8 mouse cellular contexts compared by ENCODE assay signal in the genomic region with DNA sequence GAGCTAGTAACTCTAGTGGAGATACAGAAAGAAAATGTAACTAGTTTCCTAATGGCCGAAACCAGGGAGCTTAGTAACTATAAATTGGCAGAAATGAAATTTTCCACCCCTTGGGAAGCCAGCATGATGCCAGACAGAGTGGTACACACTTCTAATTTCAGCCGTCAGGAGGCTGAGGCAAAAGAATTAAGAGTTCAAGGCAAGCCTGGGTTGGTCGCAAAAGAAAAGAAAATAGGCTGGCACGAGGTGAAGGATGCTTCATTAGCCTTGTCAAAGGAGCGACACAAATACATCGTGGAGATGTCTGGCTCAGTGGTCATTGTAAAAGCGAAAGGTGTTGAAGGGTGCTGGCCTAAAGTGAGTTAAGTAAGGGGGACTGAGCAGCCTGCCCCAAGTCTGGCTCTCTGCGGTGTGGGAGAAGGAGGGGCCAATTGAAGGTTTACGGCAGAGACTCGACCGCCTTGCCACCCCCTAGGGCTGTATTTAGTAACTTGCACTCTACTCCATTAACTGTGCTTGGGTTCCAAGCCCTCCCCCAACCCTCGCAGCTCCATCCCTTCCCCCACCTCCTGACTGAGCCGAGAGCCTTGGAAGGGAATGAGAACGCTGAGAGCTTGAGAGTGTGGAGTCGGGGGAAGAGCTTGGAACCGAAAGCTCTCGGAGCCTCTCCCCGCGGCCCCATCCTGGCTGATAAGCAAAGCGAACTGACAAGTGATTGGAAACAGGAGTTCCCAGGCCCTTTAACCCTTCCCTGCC.
DNase-seq lines count a peak whose midpoint lies in the region; ATAC-seq and TF ChIP-seq lines count a peak whose summit lies in the region.

No protein-coding gene starts in this region.

- H3K4me3 ChIP-seq in ES-Bruce4 (ENCODE audit: low read depth, low read length): 0 out of 2 replicates have a peak overlapping the region, but pooled peaks have one; percentile 5
- no peak overlapping the region; the same call in 1 of the 2 replicates for H3K4me3 ChIP-seq in hindbrain, embryonic 14.5 days (replicated peaks; ENCODE audit: low read length)
- peak overlapping the region; percentile 30 for H3K4me3 ChIP-seq in limb, embryonic 15.5 days
- H3K4me3 ChIP-seq in midbrain, embryonic 12.5 days: peak overlapping the region; percentile 22; the same call in 1 of the 2 replicates
- peak overlapping the region; percentile 30 for H3K4me3 ChIP-seq in stomach, postnatal 0 days (ENCODE audit: low read depth, low read length)

- peak; percentile 58; the same call in 1 of the 2 replicates for TF ChIP-seq EP300 in ES-Bruce4 (IDR thresholded peaks at IDR 0.05; ENCODE audit: insufficient read depth, low read depth, low read length)
- TF ChIP-seq EP300 in stomach, postnatal 0 days (optimal IDR thresholded peaks at IDR 0.05): no peak

- TF ChIP-seq CTCF in ES-Bruce4 (IDR thresholded peaks at IDR 0.05; ENCODE audit: low read depth, low read length): no peak
- peak; percentile 2; the same call in 1 of the 2 replicates for TF ChIP-seq CTCF in stomach, postnatal 0 days (IDR thresholded peaks at IDR 0.05; ENCODE audit: low read depth)

- no peak overlapping the region for H3K9ac ChIP-seq in ES-Bruce4 (ENCODE audit: low read depth, poor library complexity, severe bottlenecking)
- peak overlapping the region; percentile 18; the same call in 1 of the 2 replicates for H3K9ac ChIP-seq in hindbrain, embryonic 14.5 days
- H3K9ac ChIP-seq in limb, embryonic 15.5 days: no peak overlapping the region
- peak overlapping the region; percentile 41 for H3K9ac ChIP-seq in midbrain, embryonic 12.5 days (replicated peaks)
- peak overlapping the region; percentile 31 for H3K9ac ChIP-seq in stomach, postnatal 0 days (ENCODE audit: low read length)

- peak overlapping the region; percentile 40 for H3K4me2 ChIP-seq in hindbrain, embryonic 14.5 days (replicated peaks)
- H3K4me2 ChIP-seq in limb, embryonic 15.5 days: peak overlapping the region; percentile 49
- H3K4me2 ChIP-seq in midbrain, embryonic 12.5 days (replicated peaks): peak overlapping the region; percentile 46
- peak overlapping the region; percentile 57 for H3K4me2 ChIP-seq in stomach, postnatal 0 days (replicated peaks; ENCODE audit: low read depth)

- no peaks in the 10 kb centered on the region for H3K36me3 ChIP-seq in ES-Bruce4 (ENCODE audit: control insufficient read depth, insufficient read depth, low read length, poor library complexity, severe bottlenecking)
- no peaks in the 10 kb centered on the region for H3K36me3 ChIP-seq in hindbrain, embryonic 14.5 days (replicated peaks; ENCODE audit: control insufficient read depth, insufficient read depth)
- H3K36me3 ChIP-seq in limb, embryonic 15.5 days: no peaks in the 10 kb centered on the region
- no peaks in the 10 kb centered on the region for H3K36me3 ChIP-seq in midbrain, embryonic 12.5 days
- H3K36me3 ChIP-seq in stomach, postnatal 0 days (ENCODE audit: control insufficient read depth, insufficient read depth, low read length): no peaks in the 10 kb centered on the region

- H3K9me3 ChIP-seq in ES-Bruce4 (replicated peaks; ENCODE audit: control insufficient read depth, insufficient read depth, low read length, poor library complexity, severe bottlenecking): no peaks in the 10 kb centered on the region
- no peaks in the 10 kb centered on the region for H3K9me3 ChIP-seq in hindbrain, embryonic 14.5 days (ENCODE audit: control insufficient read depth, low read length)
- H3K9me3 ChIP-seq in limb, embryonic 15.5 days: no peaks in the 10 kb centered on the region
- no peaks in the 10 kb centered on the region for H3K9me3 ChIP-seq in midbrain, embryonic 12.5 days
- H3K9me3 ChIP-seq in stomach, postnatal 0 days (ENCODE audit: control insufficient read depth, low read length): no peaks in the 10 kb centered on the region

- H3K27me3 ChIP-seq in ES-Bruce4 (ENCODE audit: control insufficient read depth, insufficient read depth, low read length, poor library complexity, severe bottlenecking): no peaks in the 10 kb centered on the region
- H3K27me3 ChIP-seq in hindbrain, embryonic 14.5 days (ENCODE audit: control insufficient read depth, insufficient read depth, low read length): 0 out of 2 replicates have a peak, but pooled peaks cover 5% of the 10 kb centered on the region
- peaks cover 17% of the 10 kb centered on the region for H3K27me3 ChIP-seq in limb, embryonic 15.5 days
- peaks cover 75% of the 10 kb centered on the region for H3K27me3 ChIP-seq in midbrain, embryonic 12.5 days
- no peaks in the 10 kb centered on the region for H3K27me3 ChIP-seq in stomach, postnatal 0 days (ENCODE audit: control insufficient read depth, insufficient read depth, low read length)

- no peak overlapping the region for H3K27ac ChIP-seq in ES-Bruce4 (ENCODE audit: insufficient read depth, low read length)
- no peak overlapping the region for H3K27ac ChIP-seq in hindbrain, embryonic 14.5 days
- H3K27ac ChIP-seq in limb, embryonic 15.5 days: peak overlapping the region; percentile 12
- H3K27ac ChIP-seq in midbrain, embryonic 12.5 days (replicated peaks): no peak overlapping the region
- H3K27ac ChIP-seq in stomach, postnatal 0 days (replicated peaks): peak overlapping the region; percentile 70

- peaks cover 4% of the 10 kb centered on the region for H3K4me1 ChIP-seq in ES-Bruce4 (ENCODE audit: control insufficient read depth, insufficient read depth, low read length)
- peaks cover 26% of the 10 kb centered on the region for H3K4me1 ChIP-seq in hindbrain, embryonic 14.5 days (replicated peaks; ENCODE audit: control insufficient read depth, insufficient read depth, low read length)
- peaks cover 37% of the 10 kb centered on the region for H3K4me1 ChIP-seq in limb, embryonic 15.5 days
- H3K4me1 ChIP-seq in midbrain, embryonic 12.5 days: peaks cover 25% of the 10 kb centered on the region
- H3K4me1 ChIP-seq in stomach, postnatal 0 days (replicated peaks; ENCODE audit: control insufficient read depth, insufficient read depth): peaks cover 2% of the 10 kb centered on the region; the same call in 1 of the 2 replicates

- TF ChIP-seq POLR2A in ES-Bruce4 (IDR thresholded peaks at IDR 0.05; ENCODE audit: insufficient read depth, low read length): no peak

- 3% methylated on average over 20 of the region's 20 CpGs for WGBS in hindbrain, embryonic 14.5 days
- 8% methylated on average over 20 of the region's 20 CpGs for WGBS in limb, embryonic 15.5 days
- WGBS in midbrain, embryonic 12.5 days: 5% methylated on average over 20 of the region's 20 CpGs
- WGBS in stomach, postnatal 0 days: 5% methylated on average over 20 of the region's 20 CpGs

- ATAC-seq in hindbrain, embryonic 14.5 days (ENCODE audit: low FRiP score): peak; percentile 70
- ATAC-seq in limb, embryonic 15.5 days (ENCODE audit: insufficient number of reproducible peaks, low FRiP score, low TSS enrichment, low read depth): peak; percentile 62
- peak; percentile 64 for ATAC-seq in midbrain, embryonic 12.5 days (ENCODE audit: low FRiP score, low read depth)
- peak; percentile 78 for ATAC-seq in stomach, postnatal 0 days (ENCODE audit: low FRiP score, low TSS enrichment)
- no peak for ATAC-seq in monocyte, adult 5-6 weeks (replicated peaks; ENCODE audit: insufficient number of reproducible peaks, low FRiP score, low TSS enrichment, poor library complexity, severe bottlenecking)

- DNase-seq in adrenal gland, postnatal 36 days: peak; percentile 43 to 63
- DNase-seq in gastrocnemius, adult 8-10 months (ENCODE audit: low spot score in 2 of 2): peak; percentile 23 to 36
- peak; percentile 51 for DNase-seq in hindbrain, embryonic 14.5 days (ENCODE audit: low spot score)
- peak; percentile 57 for DNase-seq in stomach, postnatal 0 days (ENCODE audit: low spot score)

Comparison
In these comparisons a context has a peak if more than half of its experiments do, and no peak if none do; other contexts are left out.
1. H3K27ac ChIP-seq: peak in limb, embryonic 15.5 days (single experiment) and stomach, postnatal 0 days (single experiment); none in ES-Bruce4 (single experiment), hindbrain, embryonic 14.5 days (single experiment) and midbrain, embryonic 12.5 days (single experiment).
2. H3K9ac ChIP-seq: peak in hindbrain, embryonic 14.5 days (single experiment), midbrain, embryonic 12.5 days (single experiment) and stomach, postnatal 0 days (single experiment); none in ES-Bruce4 (single experiment) and limb, embryonic 15.5 days (single experiment).
3. Peak in every context shown above with its lines, with median percentiles within 50 percentile points of each other: DNase-seq and H3K4me2 ChIP-seq.